Mouse (Mus musculus) intestine, postnatal 0 days (tissue): ENCODE results near the gene Zfp658. TPM values are rescaled to one million over a fixed set of nuclear protein-coding genes. Genes with fewer than 3 reads are reported as not detected.

Source experiments
- ATAC-seq: fragments of 200-750 bp; cut with Nextera tagmentation; 2 replicates; pipeline ENCODE4 v1.8.0; 2017; ENCODE audit warnings: mild to moderate bottlenecking, moderate TSS enrichment, moderate library complexity
- H3K27ac ChIP-seq: fragments of 300-500 bp; sonication (generic); 2 replicates; pipeline ENCODE4 v1.5.1; 2014; ENCODE audit warnings: mild to moderate bottlenecking, low read depth, low read length, moderate library complexity
- H3K27me3 ChIP-seq: fragments of 300-500 bp; sonication (generic); replicated peaks from 2 replicates; pipeline ENCODE4 v1.6.1; 2014; ENCODE audit warnings: low read length, mixed read lengths; ENCODE audit not compliant: control insufficient read depth, insufficient read depth
- H3K36me3 ChIP-seq: fragments of 300-500 bp; sonication (generic); 2 replicates; pipeline ENCODE4 v1.6.1; 2014; ENCODE audit warnings: mild to moderate bottlenecking, moderate library complexity; ENCODE audit not compliant: control insufficient read depth, insufficient read depth
- H3K4me1 ChIP-seq: fragments of 300-500 bp; sonication (generic); replicated peaks from 2 replicates; pipeline ENCODE4 v1.6.1; 2014; ENCODE audit warnings: antibody characterized with exemption, low read length, mixed read lengths; ENCODE audit not compliant: control insufficient read depth, insufficient read depth
- H3K4me2 ChIP-seq: fragments of 300-500 bp; sonication (generic); replicated peaks from 2 replicates; pipeline ENCODE4 v1.6.1; 2014; ENCODE audit warnings: low read depth, mild to moderate bottlenecking, moderate library complexity
- H3K4me3 ChIP-seq: fragments of 300-500 bp; sonication (generic); 2 replicates; pipeline ENCODE4 v1.5.1; 2014; ENCODE audit warnings: low read depth, low read length
- H3K9ac ChIP-seq: fragments of 300-500 bp; sonication (generic); 2 replicates; pipeline ENCODE4 v1.6.1; 2014; ENCODE audit warnings: mild to moderate bottlenecking, low read depth, low read length
- H3K9me3 ChIP-seq: fragments of 300-500 bp; sonication (generic); 2 replicates; pipeline ENCODE4 v1.6.1; 2016; ENCODE audit warnings: mixed run types; ENCODE audit not compliant: control insufficient read depth
- CTCF ChIP-seq: sonication (generic); IDR thresholded peaks from 2 replicates; pipeline ENCODE4 v1.5.1; 2016; ENCODE audit warnings: low read depth, mild to moderate bottlenecking, control low read depth, antibody characterized with exemption, moderate library complexity
- WGBS: fragments of 180-500 bp; shearing (Covaris S2); extraction: QIAGEN DNeasy Blood & Tissue Kit; methylation state at CpG from one replicate; pipeline ENCODE4 v1.1.7; 2014; 5-methylcytosine and 5-hydroxymethylcytosine counted together
- polyA plus RNA-seq: library from polyadenylated mRNA; unstranded; fragments of >200 nt; fragmentation: Nextera tagmentation; extraction: Ambion mirVana; gene quantifications from 2 replicates; pipeline ENCODE4 v1.2.1, GENCODE M21; 2015

Zfp658 gene
- polyA plus RNA-seq, 1 experiment from 2014 or later: 0.68 TPM

DNA sequence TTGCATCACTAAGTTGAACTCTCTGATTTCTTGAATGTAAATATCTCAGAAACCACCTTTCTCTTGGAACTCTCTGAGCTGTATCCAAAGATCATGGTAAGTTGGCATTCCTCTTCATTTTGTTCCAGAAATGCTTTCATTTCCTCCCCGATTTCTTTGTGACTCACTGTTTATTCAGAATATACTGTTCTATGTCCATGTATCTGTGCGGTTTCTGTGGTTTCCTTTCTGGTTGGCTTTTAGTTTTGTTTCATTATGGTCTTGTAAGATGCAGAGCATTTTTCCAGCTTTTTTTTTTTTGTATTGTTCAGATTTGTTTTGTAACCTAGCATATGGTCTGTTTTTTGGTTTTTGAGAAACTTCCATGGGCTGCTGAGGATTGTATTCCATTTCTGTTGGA, 9.2 kb downstream of the Zfp658 start:
- Histone ChIP-seq H3K36me3 (peaks cover 50% of the 10 kb centered on the region), H3K4me1 (no peaks in the 10 kb centered on the region), H3K9ac (no peak overlapping the region), H3K4me3 (no peak overlapping the region), H3K27me3 (no peaks in the 10 kb centered on the region), H3K4me2 (no peak overlapping the region), H3K27ac (no peak overlapping the region), H3K9me3 (no peaks in the 10 kb centered on the region)
- no peak for TF ChIP-seq CTCF
- 89% methylated on average over 2 of the region's 2 CpGs for WGBS
- ATAC-seq: no peak

GRCm38 (mm10) chr7:43579440-43580171, 17.6 kb downstream of the Zfp658 start, which contains the start of gene Zfp719:
Gene Zfp719 (plus strand): TSS chr7:43579610.
- H3K27ac ChIP-seq: peak within 1 kb of the TSS; percentile 82
- H3K4me2 ChIP-seq: peak within 1 kb of the TSS; percentile 78
- peak within 1 kb of the TSS; percentile 71 for H3K9ac ChIP-seq
- no peaks in the 10 kb centered on the region; the same call in 1 of the 2 replicates for H3K4me1 ChIP-seq
- no peaks in the 10 kb centered on the region for H3K9me3 ChIP-seq
- H3K27me3 ChIP-seq: no peaks in the 10 kb centered on the region
- under 1% methylated on average over 37 of the region's 37 CpGs for WGBS
- peaks cover 13% of the 10 kb centered on the region for H3K36me3 ChIP-seq
- ATAC-seq: peak; percentile 98
- peak within 1 kb of the TSS; percentile 78 for H3K4me3 ChIP-seq
- no peak for TF ChIP-seq CTCF

DNA sequence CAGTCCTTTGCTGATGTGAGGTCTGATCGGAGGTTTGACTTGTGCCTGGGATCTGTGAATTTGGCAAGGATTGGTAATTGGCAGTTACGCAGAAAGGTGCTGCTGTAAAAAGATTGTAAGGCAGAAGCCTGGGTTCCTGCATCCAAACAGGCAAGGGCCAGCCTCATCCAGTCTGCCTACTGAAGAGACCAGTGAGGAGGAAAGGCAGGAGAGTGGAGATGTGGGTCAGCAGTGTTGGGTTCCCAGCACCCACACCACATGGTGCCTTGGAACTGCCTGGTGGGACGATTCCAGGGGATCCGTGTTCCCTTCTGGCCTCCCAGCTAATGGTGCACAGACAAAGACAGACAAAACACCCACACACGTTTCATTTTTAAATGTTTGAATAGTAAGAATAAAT, 18.5 kb downstream of the Zfp658 start:
- Histone ChIP-seq H3K9me3 (no peaks in the 10 kb centered on the region), H3K36me3 (peaks cover 19% of the 10 kb centered on the region), H3K4me1 (no peaks in the 10 kb centered on the region; the same call in 1 of the 2 replicates), H3K4me2 (peak overlapping the region; percentile 78), H3K27ac (no peak overlapping the region), H3K4me3 (peak overlapping the region; percentile 78; the same call in 1 of the 2 replicates), H3K9ac (no peak overlapping the region), H3K27me3 (no peaks in the 10 kb centered on the region)
- WGBS: 56% methylated on average over 5 of the region's 5 CpGs
- no peak for ATAC-seq
- TF ChIP-seq CTCF: no peak

GRCm38 (mm10) chr7:43584790-43585189, 22.7 kb downstream of the Zfp658 start:
- Histone ChIP-seq H3K4me2 (no peak overlapping the region), H3K36me3 (peaks cover 54% of the 10 kb centered on the region), H3K9ac (no peak overlapping the region), H3K4me1 (no peaks in the 10 kb centered on the region; the same call in 1 of the 2 replicates), H3K9me3 (no peaks in the 10 kb centered on the region), H3K27me3 (no peaks in the 10 kb centered on the region), H3K4me3 (no peak overlapping the region), H3K27ac (no peak overlapping the region)
- ATAC-seq: no peak
- TF ChIP-seq CTCF: peak; percentile 55
- 88% methylated on average over 5 of the region's 5 CpGs for WGBS

DNA sequence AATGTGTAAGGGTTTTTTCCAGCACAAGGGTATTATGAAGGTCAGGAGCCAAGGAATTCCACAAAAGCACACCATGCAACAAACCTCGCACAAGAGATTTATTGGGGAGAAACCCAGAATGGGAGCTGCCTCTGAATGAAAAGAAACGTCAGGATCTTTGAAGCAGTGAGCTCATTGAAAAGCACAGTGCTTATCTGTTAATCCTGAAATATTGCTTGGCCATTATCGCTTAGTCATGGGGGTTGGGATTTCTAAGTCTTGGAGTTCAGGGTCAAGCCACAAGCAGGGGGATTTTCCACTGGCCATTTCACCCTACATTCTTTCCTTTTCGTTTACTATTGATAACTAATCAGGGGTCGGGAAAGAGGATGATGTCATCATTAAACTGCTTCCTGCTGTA, 39.8 kb downstream of the Zfp658 start:
- no peaks in the 10 kb centered on the region for H3K36me3 ChIP-seq
- H3K4me2 ChIP-seq: no peak overlapping the region
- no peaks in the 10 kb centered on the region for H3K27me3 ChIP-seq
- ATAC-seq: no peak
- no peak overlapping the region for H3K9ac ChIP-seq
- H3K27ac ChIP-seq: no peak overlapping the region
- 0 out of 2 replicates have a peak, but pooled peaks cover 2% of the 10 kb centered on the region for H3K4me1 ChIP-seq
- no peaks in the 10 kb centered on the region for H3K9me3 ChIP-seq
- H3K4me3 ChIP-seq: no peak overlapping the region
- TF ChIP-seq CTCF: no peak
- WGBS: 22% methylated on average over 5 of the region's 5 CpGs

DNA sequence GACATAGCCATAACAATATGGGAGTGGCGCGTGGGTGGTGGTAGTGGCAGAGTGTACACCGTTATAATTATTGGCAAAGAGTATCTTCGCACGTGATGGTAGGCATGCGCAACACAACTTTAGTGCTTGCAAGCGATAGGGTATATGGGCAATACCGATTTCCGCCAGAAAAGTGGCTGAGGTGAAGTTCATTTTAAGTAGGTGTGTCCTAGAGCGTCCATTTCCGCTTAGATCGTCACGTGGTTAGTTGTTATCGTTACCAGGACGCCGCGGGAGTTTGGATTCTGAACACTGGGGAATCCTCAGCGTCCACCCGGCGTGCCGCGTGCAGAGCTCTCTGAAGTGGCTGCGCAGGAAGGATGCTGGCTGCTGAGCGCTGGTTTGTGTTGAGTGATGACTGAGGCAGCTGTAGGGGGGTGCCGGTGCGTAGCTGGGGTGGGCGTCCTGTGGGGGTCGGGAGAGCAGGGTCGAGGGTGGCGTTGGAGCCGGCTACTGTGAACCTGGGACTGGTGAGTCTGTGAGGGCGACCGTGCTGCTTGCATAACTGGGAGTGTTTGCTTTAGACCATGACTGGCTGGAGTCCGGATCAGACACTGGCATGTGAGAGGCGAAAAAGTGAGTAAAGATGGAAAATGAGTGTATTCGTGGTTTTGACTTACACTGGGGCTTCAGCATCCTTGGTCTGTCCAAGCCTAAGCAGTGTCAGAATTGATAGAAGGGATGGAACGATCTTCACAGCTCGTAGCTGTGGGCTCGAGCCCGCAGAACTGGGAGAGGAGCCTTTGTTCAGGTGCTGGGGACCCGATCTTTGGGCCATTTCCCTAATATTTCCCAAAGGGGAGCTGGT, 45.1 kb downstream of the Zfp658 start, which contains the start of gene Zfp819:
TSS of gene Zfp819 (plus strand) at position 274 of the 847 bp plus-strand sequence.
- Histone ChIP-seq H3K36me3 (no peaks in the 10 kb centered on the region), H3K4me2 (peak within 1 kb of the TSS; percentile 58), H3K27me3 (0 out of 2 replicates have a peak, but pooled peaks cover 6% of the 10 kb centered on the region), H3K27ac (no peak within 1 kb of the TSS), H3K9me3 (no peaks in the 10 kb centered on the region), H3K4me1 (peaks cover 6% of the 10 kb centered on the region; the same call in 1 of the 2 replicates), H3K4me3 (peak within 1 kb of the TSS; percentile 16; the same call in 1 of the 2 replicates), H3K9ac (no peak within 1 kb of the TSS)
- no peak for TF ChIP-seq CTCF
- ATAC-seq: peak; percentile 87
- 15% methylated on average over 41 of the region's 41 CpGs for WGBS
